Mouse (Mus musculus) layer of hippocampus, adult 6 months (tissue): Measurements from ENCODE around the gene Phactr2. TPM values are rescaled to one million over a fixed set of nuclear protein-coding genes. Genes with fewer than 3 reads are reported as not detected.

Source experiments
- long read RNA-seq, 2 experiments: library from polyadenylated mRNA; unstranded; transcript quantifications; one replicate each; pipeline ENCODE4 v2.0.0; 2019 to 2020
- polyA plus RNA-seq: library from polyadenylated mRNA; unstranded; fragments of <200 nt; fragmentation: Nextera tagmentation; gene quantifications from 2 replicates; pipeline ENCODE4 v1.2.3, GENCODE M21; 2021

The Phactr2 gene
- 10.5 and 11.5 TPM in 2 replicates for polyA plus RNA-seq
- long read RNA-seq, experiment 1, partial matches to known transcripts: 8 of 28 reads
- long read RNA-seq, experiment 1, other reads (novel, unspliced or antisense): 20 of 28 reads
- long read RNA-seq, experiment 2, partial matches to known transcripts: 2 of 13 reads
- long read RNA-seq, experiment 2, other reads (novel, unspliced or antisense): 11 of 13 reads

DNA sequence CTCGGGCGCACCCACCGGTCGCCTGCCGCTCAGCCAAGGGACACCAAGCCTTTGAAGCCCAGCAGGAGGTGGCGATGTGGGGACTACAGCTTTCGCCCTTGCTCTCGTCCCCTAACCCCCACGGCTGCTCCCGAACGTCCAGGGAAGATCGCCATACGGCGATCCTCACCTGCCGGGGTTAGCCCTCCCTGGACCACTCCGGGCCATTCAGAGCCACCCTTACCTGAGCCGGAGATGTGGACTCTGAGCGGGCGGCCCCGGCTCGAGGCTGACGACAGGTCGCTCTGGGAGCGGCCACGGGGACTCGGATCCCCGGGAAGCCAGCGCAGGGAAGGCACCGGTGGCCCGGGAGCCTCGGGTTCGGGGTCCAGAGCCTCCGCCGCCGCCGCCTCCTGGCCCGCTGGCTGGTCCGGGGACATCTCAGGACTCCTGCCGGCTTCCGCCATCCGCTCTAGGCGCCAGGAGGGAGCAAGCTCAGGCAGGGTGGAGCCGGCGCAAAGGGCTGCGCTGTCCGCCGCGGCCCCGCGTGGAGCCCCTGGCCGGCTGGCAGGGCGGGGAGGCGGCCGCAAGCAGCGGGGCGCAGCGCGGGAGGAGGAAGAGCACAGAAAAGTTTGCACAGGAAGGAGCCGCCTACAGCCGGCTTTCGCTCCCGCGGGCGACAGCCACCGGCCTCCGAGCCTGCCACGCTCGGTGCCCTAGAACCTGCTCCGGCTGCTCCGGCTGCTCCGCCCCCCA lies at the start of gene Phactr2:
Gene Phactr2, minus strand, starts transcription at position 580 of the 735 bp plus-strand sequence.

DNA sequence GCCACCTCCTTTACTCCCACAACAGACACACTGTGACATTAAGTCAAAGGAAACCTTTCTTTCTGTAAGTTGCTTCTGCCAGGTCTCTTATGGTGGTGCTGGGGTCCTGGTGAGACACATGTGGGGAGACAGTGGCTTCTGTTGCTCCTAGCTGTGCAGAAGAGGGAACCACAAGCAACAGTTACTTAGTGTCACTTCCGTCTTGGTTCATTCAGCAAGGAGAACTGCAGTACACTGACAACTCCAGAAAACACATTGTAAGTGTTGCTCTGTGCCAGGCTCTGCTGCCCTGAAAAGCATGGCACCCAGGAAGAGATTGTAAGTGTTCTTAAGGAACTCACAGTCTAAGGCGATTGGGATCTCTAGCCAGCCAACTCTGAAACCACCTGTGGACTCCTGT lies 25.1 kb upstream of the Phactr2 start, which contains the start of gene Fuca2:
Gene Fuca2, plus strand, starts transcription at position 210 of the 400 bp plus-strand sequence.

DNA sequence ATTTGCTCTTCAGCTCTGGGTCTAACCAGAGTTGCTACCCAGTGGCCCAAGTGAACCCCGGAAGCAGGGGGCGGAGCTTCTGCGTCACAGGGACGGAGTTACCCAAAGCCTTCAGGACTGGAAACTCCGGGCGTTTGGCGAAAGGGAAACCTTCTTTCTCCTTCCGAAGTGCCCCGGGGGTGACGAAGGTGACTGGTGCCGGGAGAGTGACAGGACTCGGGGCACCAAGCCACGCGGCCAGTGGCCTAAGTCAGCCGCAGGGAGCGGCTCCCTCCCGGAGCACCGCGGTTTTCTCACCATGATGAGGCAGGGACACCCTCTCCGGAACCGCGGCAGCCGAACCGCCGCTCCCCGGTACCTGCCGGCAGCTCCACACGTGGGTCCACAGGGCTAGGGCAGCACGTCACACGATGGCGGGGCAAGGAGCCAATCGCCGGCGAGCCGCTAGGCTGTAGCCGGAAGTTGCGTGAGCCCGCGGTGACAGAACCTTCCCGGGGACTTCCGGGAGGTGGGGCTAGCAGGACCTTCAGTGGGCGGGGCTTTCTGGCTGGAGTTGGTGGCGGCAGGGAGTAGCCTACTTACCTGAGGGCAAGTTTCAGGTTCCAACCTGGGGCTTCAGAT lies 281.4 kb downstream of the Phactr2 start, which contains the start of gene Ltv1:
Gene Ltv1, minus strand, starts transcription at position 438 of the 621 bp plus-strand sequence.

DNA sequence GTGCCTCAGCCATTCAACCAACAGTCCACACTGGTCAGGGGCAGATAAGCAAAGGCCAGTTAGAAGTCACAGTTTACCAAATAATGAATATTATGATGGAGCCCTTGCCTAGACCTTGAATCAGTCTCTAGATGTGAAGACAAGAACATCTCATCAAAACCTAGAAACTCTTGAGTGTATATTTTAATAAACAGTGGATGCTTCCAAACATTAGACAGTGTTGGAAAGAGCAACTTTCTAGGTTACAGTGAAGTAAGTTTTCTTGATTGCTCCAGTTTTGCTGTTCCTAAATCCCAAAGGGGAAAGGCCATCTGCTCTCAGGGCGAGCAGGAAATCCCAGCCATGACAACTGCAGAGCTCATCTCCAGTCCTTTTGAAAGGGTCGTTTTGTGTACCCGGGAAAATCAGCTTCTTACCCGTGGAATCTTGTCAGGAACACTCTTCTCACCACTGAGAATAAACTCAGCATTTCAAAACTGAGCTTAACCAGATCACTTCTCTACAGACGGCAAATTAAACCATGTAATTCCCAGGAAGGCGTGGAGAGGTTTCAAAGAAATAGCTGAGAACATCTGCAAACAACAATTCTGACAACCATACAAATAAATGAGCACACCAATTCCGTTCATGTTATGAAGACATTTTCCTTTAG lies 296.1 kb downstream of the Phactr2 start, which contains the start of gene Zc2hc1b:
Gene Zc2hc1b, minus strand, starts transcription at position 51 of the 652 bp plus-strand sequence.

Other genes with a start within 250 kb of the Phactr2 start
- gene Fuca2, start 25.1 kb upstream of the Phactr2 start, polyA plus RNA-seq: 40.0 and 41.2 TPM in 2 replicates
- gene Adat2, start 78.5 kb upstream of the Phactr2 start, polyA plus RNA-seq: 3.5 and 4.9 TPM in 2 replicates
- gene Pex3, start 78.7 kb upstream of the Phactr2 start, polyA plus RNA-seq: 22.0 and 24.4 TPM in 2 replicates